9 mouse cellular contexts compared by ENCODE assay signal in the genomic region with DNA sequence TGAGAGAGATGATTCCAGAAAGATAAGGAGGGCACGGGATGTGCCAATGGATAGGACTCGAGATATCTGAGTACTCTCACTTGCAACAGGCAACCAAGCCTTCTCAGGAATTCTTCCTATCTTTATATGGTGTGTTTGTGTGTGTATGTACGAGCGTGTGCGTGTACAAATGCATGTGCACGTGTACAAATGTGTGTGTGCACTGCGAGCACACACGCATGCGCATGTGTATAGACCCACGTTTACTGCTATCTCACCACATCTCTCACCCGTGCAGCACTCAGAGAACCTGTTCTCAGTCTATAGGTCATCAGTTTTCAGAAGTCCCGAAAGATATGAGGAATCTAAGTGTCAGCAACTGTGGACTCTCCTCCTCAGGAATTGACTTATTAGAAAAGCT. TPM values are rescaled to one million over a fixed set of nuclear protein-coding genes. Genes with fewer than 3 reads are reported as not detected.
DNase-seq lines count a peak whose midpoint lies in the region; ATAC-seq lines count a peak whose summit lies in the region.
"Had no signal": no experiment of that assay in that cellular context is flagged by ENCODE, and none has a peak within 500 bp of the region (broad histone marks: within the 10 kb centered on the region; RNA-seq: fewer than 3 reads in every experiment).

No protein-coding gene starts in this region.

- H3K27me3 ChIP-seq in forebrain, embryonic 14.5 days (replicated peaks; ENCODE audit: control insufficient read depth, insufficient read depth, low read length), result 0 out of 2 replicates have a peak, but pooled peaks cover 3% of the 10 kb centered on the region
- no peaks in the 10 kb centered on the region for H3K27me3 ChIP-seq in liver, embryonic 13.5 days

- 0 out of 2 replicates have a peak overlapping the region, but pooled peaks have one; percentile 21 for H3K27ac ChIP-seq in forebrain, embryonic 14.5 days (ENCODE audit: low read depth, low read length)
- peak overlapping the region; percentile 99 for H3K27ac ChIP-seq in liver, embryonic 13.5 days

- ATAC-seq in frontal cortex, adult (ENCODE audit: low TSS enrichment), result 0 out of 2 replicates have a peak, but pooled peaks have one; percentile 1
- ATAC-seq in CD4-positive, CD25-positive, alpha-beta regulatory T cell, adult 4 months, result peak; percentile 39
- no peak for ATAC-seq in forebrain, embryonic 14.5 days
- peak; percentile 13; the same call in 1 of the 2 replicates for ATAC-seq in liver, embryonic 13.5 days (ENCODE audit: low read depth)

- 0 out of 2 replicates have a peak overlapping the region, but pooled peaks have one; percentile 32 for H3K4me3 ChIP-seq in forebrain, embryonic 14.5 days (ENCODE audit: low read depth, low read length)
- H3K4me3 ChIP-seq in liver, embryonic 13.5 days (replicated peaks), result peak overlapping the region; percentile 52

- 91% methylated on average over 12 of the region's 12 CpGs for WGBS in forebrain, embryonic 14.5 days
- 29% methylated on average over 12 of the region's 12 CpGs for WGBS in liver, embryonic 13.5 days (ENCODE audit: insufficient replicate concordance)

- H3K4me2 ChIP-seq in forebrain, embryonic 14.5 days (ENCODE audit: low read length), result peak overlapping the region; percentile 61
- peak overlapping the region; percentile 79 for H3K4me2 ChIP-seq in liver, embryonic 13.5 days

- H3K36me3 ChIP-seq in forebrain, embryonic 14.5 days (ENCODE audit: control insufficient read depth, insufficient read depth, low read length), result no peaks in the 10 kb centered on the region
- H3K36me3 ChIP-seq in liver, embryonic 13.5 days, result no peaks in the 10 kb centered on the region

- peak overlapping the region; percentile 61 for H3K9ac ChIP-seq in forebrain, embryonic 14.5 days (ENCODE audit: low read length)
- peak overlapping the region; percentile 70 for H3K9ac ChIP-seq in liver, embryonic 13.5 days

- no peaks in the 10 kb centered on the region for H3K9me3 ChIP-seq in forebrain, embryonic 14.5 days (replicated peaks; ENCODE audit: control insufficient read depth, low read length)
- no peaks in the 10 kb centered on the region for H3K9me3 ChIP-seq in liver, embryonic 13.5 days (replicated peaks)

- DNase-seq in frontal cortex, adult 2 months (ENCODE audit: extremely low spot score in 1 of 2, low spot score in 1 of 2), result no peak
- DNase-seq in forebrain, embryonic 14.5 days (ENCODE audit: low spot score), result no peak
- peak; percentile 56 for DNase-seq in liver, embryonic 13.5 days
- no peak for DNase-seq in embryo, embryonic 9.5 days (ENCODE audit: extremely low spot score)
- no peak for DNase-seq in kidney, adult 9 months
- no peak for DNase-seq in cerebellum, postnatal 4 days (ENCODE audit: low spot score in 2 of 2)

- peaks cover 18% of the 10 kb centered on the region for H3K4me1 ChIP-seq in forebrain, embryonic 14.5 days (ENCODE audit: control insufficient read depth, insufficient read depth, low read length)
- peaks cover 82% of the 10 kb centered on the region for H3K4me1 ChIP-seq in liver, embryonic 13.5 days (replicated peaks)

RNA-seq across cellular contexts. Expression of gene Pak6, which starts 3.6 kb away (rescaled TPM):
- 58.0 and 60.0 TPM in 2 replicates for polyA plus RNA-seq in frontal cortex, adult 2 months (2012; rRNA removed)
- polyA plus RNA-seq in CD4-positive, CD25-positive, alpha-beta regulatory T cell, adult 4 months (2017; shearing (Covaris generic)), result 1 to 10 TPM in 1 of 2 experiments, under 1 TPM in 1; 0.13 to 1.3 TPM
- polyA plus RNA-seq in forebrain, embryonic 14.5 days (2014; fragmentation: Nextera tagmentation; extraction: Ambion mirVana), result 14.0 and 18.7 TPM in 2 replicates
- 0.65 and 1.0 TPM in 2 replicates for polyA plus RNA-seq in liver, embryonic 13.5 days (2015; fragmentation: Nextera tagmentation; extraction: Ambion mirVana)

RNA-seq across cellular contexts. Expression of gene Ankrd63, which starts 44.3 kb away (rescaled TPM):
- 24.2 and 24.3 TPM in 2 replicates for polyA plus RNA-seq in frontal cortex, adult 2 months (2012; rRNA removed)
- polyA plus RNA-seq in CD4-positive, CD25-positive, alpha-beta regulatory T cell, adult 4 months (2017; shearing (Covaris generic)), result not detected
- polyA plus RNA-seq in forebrain, embryonic 14.5 days (2014; fragmentation: Nextera tagmentation; extraction: Ambion mirVana), result 0.28 and 0.41 TPM in 2 replicates
- not detected in 2 replicates for polyA plus RNA-seq in liver, embryonic 13.5 days (2015; fragmentation: Nextera tagmentation; extraction: Ambion mirVana)
- polyA plus RNA-seq: liver, adult 2 months had no signal

Comparison
In these comparisons a context has a peak if more than half of its experiments do, and no peak if none do; other contexts are left out.
1. RNA of gene Ankrd63, which starts 44.3 kb away (polyA plus RNA-seq): 24.2 to 24.3 TPM in frontal cortex, adult 2 months; 0.28 to 0.41 TPM in forebrain, embryonic 14.5 days, not detected in liver, embryonic 13.5 days and not detected in CD4-positive, CD25-positive, alpha-beta regulatory T cell, adult 4 months; every median in the first group is over 10 times any median in the second.